Mouse (Mus musculus) stomach, embryonic 16.5 days (tissue): ENCODE measurements around the gene Wdr18. TPM values are rescaled to one million over a fixed set of nuclear protein-coding genes. Genes with fewer than 3 reads are reported as not detected.

Experiments used
- ATAC-seq: fragments of 200-750 bp; cut with Nextera tagmentation; 2 replicates; pipeline ENCODE4 v1.8.0; 2017; ENCODE audit warnings: moderate number of reproducible peaks, moderate TSS enrichment; ENCODE audit not compliant: insufficient read depth, low FRiP score
- H3K27ac ChIP-seq: fragments of 300-500 bp; sonication (generic); 2 replicates; pipeline ENCODE4 v1.5.1; 2014; ENCODE audit warnings: low read length
- H3K27me3 ChIP-seq: fragments of 300-500 bp; sonication (generic); 2 replicates; pipeline ENCODE4 v1.6.1; 2014; ENCODE audit warnings: low read length, control low read depth, mixed read lengths; ENCODE audit not compliant: control insufficient read depth, insufficient read depth
- H3K36me3 ChIP-seq: fragments of 300-500 bp; sonication (generic); 2 replicates; pipeline ENCODE4 v1.6.1; 2014; ENCODE audit warnings: low read length; ENCODE audit not compliant: control insufficient read depth, insufficient read depth
- H3K4me1 ChIP-seq: fragments of 300-500 bp; sonication (generic); 2 replicates; pipeline ENCODE4 v1.6.1; 2014; ENCODE audit warnings: low read length, control low read depth, mixed read lengths; ENCODE audit not compliant: control insufficient read depth, insufficient read depth
- H3K4me2 ChIP-seq: fragments of 300-500 bp; sonication (generic); 2 replicates; pipeline ENCODE4 v1.6.1; 2014; ENCODE audit warnings: low read depth, low read length, mixed read lengths
- H3K4me3 ChIP-seq: fragments of 300-500 bp; sonication (generic); replicated peaks from 2 replicates; pipeline ENCODE4 v1.5.1; 2014; ENCODE audit warnings: mild to moderate bottlenecking, low read length
- H3K9ac ChIP-seq: fragments of 300-500 bp; sonication (generic); 2 replicates; pipeline ENCODE4 v1.6.1; 2014; ENCODE audit warnings: low read length
- H3K9me3 ChIP-seq: fragments of 300-500 bp; sonication (generic); replicated peaks from 2 replicates; pipeline ENCODE4 v1.6.1; 2016; ENCODE audit warnings: low read length, control low read depth; ENCODE audit not compliant: control insufficient read depth
- WGBS: fragments of 180-500 bp; shearing (Covaris S2); extraction: QIAGEN DNeasy Blood & Tissue Kit; methylation state at CpG from one replicate; pipeline ENCODE4 v1.1.7; 2014; 5-methylcytosine and 5-hydroxymethylcytosine counted together
- polyA plus RNA-seq: library from polyadenylated mRNA; unstranded; fragments of >200 nt; fragmentation: Nextera tagmentation; extraction: Ambion mirVana; gene quantifications from 2 replicates; pipeline ENCODE4 v1.2.1, GENCODE M21; 2015

Gene Wdr18
- polyA plus RNA-seq, 1 experiment from 2014 or later = 86.9 TPM

GRCm38 (mm10) chr10:79978061-79978460 is 18.1 kb downstream of the Wdr18 start:
- Histone ChIP-seq H3K4me2 (no peak overlapping the region), H3K27me3 (no peaks in the 10 kb centered on the region), H3K9ac (no peak overlapping the region), H3K4me1 (peaks cover 8% of the 10 kb centered on the region), H3K9me3 (0 out of 2 replicates have a peak, but pooled peaks cover 9% of the 10 kb centered on the region), H3K4me3 (no peak overlapping the region), H3K36me3 (peaks cover 38% of the 10 kb centered on the region), H3K27ac (no peak overlapping the region)
- no peak for ATAC-seq
- 95% methylated on average over 21 of the region's 21 CpGs for WGBS

DNA sequence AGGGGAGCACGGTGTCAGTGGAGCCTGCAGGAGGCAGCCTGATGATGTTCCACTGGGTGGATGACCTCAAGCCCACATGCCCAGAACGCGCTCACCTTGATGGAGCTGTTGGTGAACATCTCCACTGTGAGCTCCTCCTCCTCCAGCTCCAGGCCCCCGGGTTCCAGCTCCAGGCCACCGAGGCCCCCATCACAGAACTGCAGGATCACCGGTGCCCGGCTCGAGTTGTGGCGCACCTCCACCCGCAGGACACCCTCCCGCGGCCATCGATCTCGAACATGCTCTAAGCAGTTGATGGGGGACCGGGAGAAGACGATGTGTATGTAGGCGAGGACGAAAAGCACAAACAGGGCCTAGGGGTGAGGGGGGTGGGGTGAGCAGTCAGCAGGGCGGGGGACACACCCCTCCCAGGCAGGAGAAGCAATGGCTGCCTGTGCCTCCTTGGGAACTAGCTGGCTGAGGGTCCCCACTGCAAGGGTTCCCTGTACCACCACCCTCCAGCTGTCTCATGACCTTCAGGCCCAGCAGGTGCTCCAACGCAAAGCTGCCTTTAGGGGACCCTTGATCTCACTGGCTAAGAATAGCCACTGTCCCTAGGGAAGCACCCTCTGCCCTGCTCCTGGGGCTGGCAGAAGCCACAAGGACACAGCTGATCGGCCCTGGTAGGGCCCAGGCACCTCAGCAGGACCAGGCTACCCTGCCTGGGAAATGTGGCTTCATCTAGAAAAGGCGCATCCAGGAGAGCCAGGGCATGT is 19.6 kb downstream of the Wdr18 start:
- Histone ChIP-seq H3K9me3 (0 out of 2 replicates have a peak, but pooled peaks cover 9% of the 10 kb centered on the region), H3K27ac (no peak overlapping the region), H3K4me3 (no peak overlapping the region), H3K36me3 (peaks cover 38% of the 10 kb centered on the region), H3K27me3 (no peaks in the 10 kb centered on the region), H3K4me1 (peaks cover 13% of the 10 kb centered on the region), H3K4me2 (no peak overlapping the region), H3K9ac (no peak overlapping the region)
- 92% methylated on average over 22 of the region's 22 CpGs for WGBS
- no peak for ATAC-seq

GRCm38 (mm10) chr10:79983205-79983604 is 23.3 kb downstream of the Wdr18 start:
- H3K9ac ChIP-seq = peak overlapping the region; percentile 92
- peak overlapping the region; percentile 90 for H3K4me2 ChIP-seq
- H3K9me3 ChIP-seq = no peaks in the 10 kb centered on the region
- H3K27ac ChIP-seq = peak overlapping the region; percentile 98
- H3K36me3 ChIP-seq = peaks cover 7% of the 10 kb centered on the region
- 73% methylated on average over 5 of the region's 5 CpGs for WGBS
- peaks cover 34% of the 10 kb centered on the region for H3K4me1 ChIP-seq
- peak overlapping the region; percentile 72 for H3K4me3 ChIP-seq
- no peaks in the 10 kb centered on the region for H3K27me3 ChIP-seq
- no peak for ATAC-seq

DNA sequence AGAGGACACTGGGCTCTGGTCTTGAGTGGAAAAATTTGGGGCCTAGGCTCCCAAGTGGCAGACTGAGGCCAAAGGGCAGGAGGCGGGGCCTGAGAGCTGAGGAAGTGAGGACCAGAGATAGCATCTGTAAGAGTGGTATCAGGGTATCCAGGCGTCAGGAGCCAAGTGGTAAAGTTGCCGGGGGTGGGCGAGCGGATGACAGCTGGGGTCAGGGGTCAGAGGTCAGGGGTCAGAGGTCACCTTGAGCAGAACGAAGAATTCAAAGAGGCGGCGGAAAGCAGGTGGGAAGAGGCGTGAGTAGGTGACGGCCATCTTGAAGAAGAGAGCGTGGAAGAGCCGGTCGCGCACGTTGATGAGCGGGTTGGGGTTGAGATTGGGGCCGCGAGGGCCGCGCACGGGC is 23.7 kb downstream of the Wdr18 start:
- Histone ChIP-seq H3K4me3 (peak overlapping the region; percentile 72), H3K27ac (peak overlapping the region; percentile 98), H3K36me3 (peaks cover 2% of the 10 kb centered on the region; the same call in 1 of the 2 replicates), H3K9me3 (no peaks in the 10 kb centered on the region), H3K4me2 (peak overlapping the region; percentile 90), H3K27me3 (no peaks in the 10 kb centered on the region), H3K4me1 (peaks cover 34% of the 10 kb centered on the region), H3K9ac (peak overlapping the region; percentile 92)
- no peak for ATAC-seq
- WGBS = under 1% methylated on average over 20 of the region's 21 CpGs

DNA sequence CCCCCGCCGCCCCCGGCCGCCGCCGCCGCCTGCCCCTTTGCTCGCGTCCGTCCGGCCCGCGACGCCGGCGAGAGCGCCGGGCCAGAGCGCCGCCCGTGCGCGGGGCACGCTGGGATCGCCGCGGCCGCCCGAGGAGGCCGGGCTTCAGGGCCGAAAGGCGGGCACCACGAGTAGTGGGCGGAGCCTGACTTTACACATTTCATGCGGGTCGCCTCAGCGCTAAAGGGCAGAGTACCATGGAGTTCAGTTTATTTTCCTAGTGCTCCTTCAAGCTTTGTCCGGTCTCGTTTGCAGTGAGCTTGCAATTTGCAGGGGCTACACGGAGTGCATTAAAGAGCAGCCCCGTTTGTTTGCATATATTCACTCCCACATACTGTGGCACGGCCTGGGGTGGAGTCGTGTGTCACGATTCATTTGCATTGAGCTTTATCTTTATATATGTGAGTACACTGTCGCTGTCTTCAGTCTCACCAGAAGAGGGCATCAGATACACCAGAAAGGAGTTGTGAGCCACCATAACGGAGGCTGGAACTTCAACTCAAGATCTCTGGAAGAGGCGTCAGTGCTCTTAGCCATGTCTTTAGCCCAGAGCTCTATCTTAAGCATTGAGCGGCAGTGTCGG is 24.4 kb downstream of the Wdr18 start, which contains the start of gene Tmem259:
Gene Tmem259 (minus strand): TSS at position 136 of the 622 bp plus-strand sequence.
- peak within 1 kb of the TSS; percentile 90 for H3K4me2 ChIP-seq
- peaks cover 36% of the 10 kb centered on the region for H3K4me1 ChIP-seq
- H3K4me3 ChIP-seq = peak within 1 kb of the TSS; percentile 72
- peak within 1 kb of the TSS; percentile 92 for H3K9ac ChIP-seq
- H3K36me3 ChIP-seq = no peaks in the 10 kb centered on the region
- H3K27ac ChIP-seq = peak within 1 kb of the TSS; percentile 98
- H3K27me3 ChIP-seq = no peaks in the 10 kb centered on the region
- WGBS = under 1% methylated on average over 49 of the region's 49 CpGs
- ATAC-seq = peak; percentile 73
- no peaks in the 10 kb centered on the region for H3K9me3 ChIP-seq

DNA sequence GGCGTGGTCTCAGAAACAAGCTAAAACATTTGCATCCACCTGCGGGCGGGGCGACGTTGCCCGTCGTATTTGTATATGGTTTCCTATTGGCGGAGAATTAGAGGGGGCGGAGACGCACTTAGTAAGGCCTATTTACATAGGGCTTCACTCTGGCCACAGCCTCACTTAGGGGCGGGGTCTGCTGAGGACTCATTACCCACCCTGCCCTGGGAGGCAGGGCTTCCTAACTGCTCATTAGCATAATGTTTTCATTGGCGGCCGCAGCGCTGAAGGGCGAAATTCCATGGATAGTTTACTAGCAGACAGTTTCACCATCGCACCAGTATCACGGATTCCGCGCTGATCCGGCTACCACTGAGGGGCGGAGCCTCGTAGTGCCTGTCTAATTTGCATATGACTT is 24.9 kb downstream of the Wdr18 start:
- WGBS = under 1% methylated on average over 22 of the region's 22 CpGs
- H3K4me3 ChIP-seq = peak overlapping the region; percentile 72
- peak overlapping the region; percentile 92 for H3K9ac ChIP-seq
- ATAC-seq = peak; percentile 93
- peak overlapping the region; percentile 98 for H3K27ac ChIP-seq
- H3K9me3 ChIP-seq = no peaks in the 10 kb centered on the region
- H3K27me3 ChIP-seq = no peaks in the 10 kb centered on the region
- no peaks in the 10 kb centered on the region for H3K36me3 ChIP-seq
- peaks cover 42% of the 10 kb centered on the region for H3K4me1 ChIP-seq
- H3K4me2 ChIP-seq = peak overlapping the region; percentile 90

DNA sequence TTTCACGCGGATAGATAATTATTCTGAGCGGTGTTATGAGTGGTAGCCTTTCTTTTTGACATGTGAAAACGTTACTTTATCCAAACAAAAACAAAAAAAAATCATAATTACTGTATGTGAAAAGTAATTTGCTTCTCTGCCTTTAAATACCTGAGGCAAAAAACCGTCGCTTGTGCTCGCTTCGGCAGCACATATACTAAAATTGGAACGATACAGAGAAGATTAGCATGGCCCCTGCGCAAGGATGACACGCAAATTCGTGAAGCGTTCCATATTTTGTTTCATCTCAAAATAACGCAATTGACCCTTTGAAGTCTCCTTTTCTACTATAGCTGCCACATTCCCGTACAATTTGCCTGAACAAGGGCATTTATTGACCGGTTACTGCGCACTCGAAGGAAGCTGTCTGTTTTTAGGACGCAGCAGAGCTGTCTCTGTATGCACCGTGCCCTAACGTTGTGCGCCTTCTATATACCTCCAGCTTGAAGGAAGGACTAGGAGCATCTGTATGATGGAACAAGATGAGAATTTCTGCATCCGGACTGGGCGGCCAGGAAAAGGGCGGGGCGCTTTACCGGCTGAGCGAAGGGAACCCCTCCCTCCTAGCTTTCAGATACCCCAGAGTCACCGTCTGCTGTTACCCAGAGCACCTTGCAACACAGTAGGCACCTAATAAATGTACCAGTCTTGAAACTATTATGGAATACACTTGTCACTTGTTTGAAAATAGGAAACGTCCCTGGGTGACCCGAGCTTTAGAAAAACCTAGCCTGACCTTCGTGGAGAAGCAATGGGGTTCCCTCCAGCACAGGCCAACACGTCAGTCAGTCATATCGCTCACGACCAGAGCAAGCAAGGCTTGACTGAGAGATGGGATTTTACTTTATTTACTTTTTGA is 25.6 kb downstream of the Wdr18 start:
- 3% methylated on average over 35 of the region's 35 CpGs for WGBS

GRCm38 (mm10) chr10:79986232-79986878 is 26.4 kb downstream of the Wdr18 start:
- Histone ChIP-seq H3K27me3 (no peaks in the 10 kb centered on the region), H3K4me2 (peak overlapping the region; percentile 90), H3K27ac (peak overlapping the region; percentile 98), H3K9me3 (peaks cover 2% of the 10 kb centered on the region; the same call in 1 of the 2 replicates), H3K36me3 (peaks cover 7% of the 10 kb centered on the region; the same call in 1 of the 2 replicates), H3K9ac (peak overlapping the region; percentile 92), H3K4me3 (peak overlapping the region; percentile 72), H3K4me1 (peaks cover 42% of the 10 kb centered on the region)
- ATAC-seq = no peak
- WGBS = 13% methylated on average over 6 of the region's 6 CpGs

More for the DNA sequence above, 25.6 kb downstream of the Wdr18 start:
- Histone ChIP-seq H3K4me3 (peak overlapping the region; percentile 72), H3K9ac (peak overlapping the region; percentile 92), H3K27ac (peak overlapping the region; percentile 98), H3K27me3 (no peaks in the 10 kb centered on the region), H3K9me3 (no peaks in the 10 kb centered on the region), H3K36me3 (no peaks in the 10 kb centered on the region), H3K4me2 (peak overlapping the region; percentile 90), H3K4me1 (peaks cover 42% of the 10 kb centered on the region)
- ATAC-seq = no peak
